Mouse (Mus musculus): Measurements from ENCODE around the gene Tjp1. TPM values are rescaled to one million over a fixed set of nuclear protein-coding genes. Genes with fewer than 3 reads are reported as not detected.

Gene Tjp1
- polyA plus RNA-seq, 1 experiment from 2014 or later: 9.7 TPM

DNA sequence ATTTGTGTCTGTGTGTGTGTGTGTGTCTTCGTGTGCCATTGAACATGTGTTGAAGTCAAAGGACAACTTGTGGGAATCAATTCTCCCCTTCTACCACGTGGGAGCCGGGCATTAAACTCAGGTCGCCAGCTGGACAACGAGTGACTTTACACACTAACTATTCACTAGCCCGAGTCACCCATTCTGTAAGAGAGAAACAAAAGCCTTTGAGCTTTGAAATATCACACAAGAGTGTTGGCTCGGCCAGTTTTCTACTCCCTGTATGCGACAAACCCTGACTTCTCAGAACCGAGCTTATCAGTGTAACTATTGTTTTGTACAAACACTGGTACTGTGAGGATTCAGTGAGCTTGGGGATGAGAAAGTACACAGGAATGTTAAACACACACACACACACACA, 134.6 kb downstream of the Tjp1 start:
- Histone ChIP-seq H3K9me3 (ENCODE audit: control insufficient read depth) (no peaks in the 10 kb centered on the region), H3K4me3 (ENCODE audit: low read depth, low read length) (no peak overlapping the region), H3K27ac (ENCODE audit: low read depth, low read length) (no peak overlapping the region), H3K9ac (ENCODE audit: low read depth, low read length) (no peak overlapping the region), H3K36me3 (ENCODE audit: control insufficient read depth, insufficient read depth) (no peaks in the 10 kb centered on the region), H3K4me2 (replicated peaks; ENCODE audit: low read depth) (no peak overlapping the region), H3K27me3 (replicated peaks; ENCODE audit: control insufficient read depth, insufficient read depth, low read length) (no peaks in the 10 kb centered on the region), H3K4me1 (replicated peaks; ENCODE audit: control insufficient read depth, insufficient read depth, low read length) (peaks cover 9% of the 10 kb centered on the region)
- TF ChIP-seq CTCF (IDR thresholded peaks at IDR 0.05; ENCODE audit: low read depth): no peak
- 65% methylated on average over 9 of the region's 9 CpGs for WGBS
- ATAC-seq: no peak

GRCm38 (mm10) chr7:65389539-65389938, 138.0 kb downstream of the Tjp1 start:
- Histone ChIP-seq H3K36me3 (ENCODE audit: control insufficient read depth, insufficient read depth) (no peaks in the 10 kb centered on the region), H3K27ac (ENCODE audit: low read depth, low read length) (no peak overlapping the region), H3K9ac (ENCODE audit: low read depth, low read length) (no peak overlapping the region), H3K4me3 (ENCODE audit: low read depth, low read length) (no peak overlapping the region), H3K9me3 (ENCODE audit: control insufficient read depth) (no peaks in the 10 kb centered on the region), H3K4me1 (replicated peaks; ENCODE audit: control insufficient read depth, insufficient read depth, low read length) (peaks cover 9% of the 10 kb centered on the region), H3K4me2 (replicated peaks; ENCODE audit: low read depth) (no peak overlapping the region), H3K27me3 (replicated peaks; ENCODE audit: control insufficient read depth, insufficient read depth, low read length) (no peaks in the 10 kb centered on the region)
- TF ChIP-seq CTCF (IDR thresholded peaks at IDR 0.05; ENCODE audit: low read depth): no peak
- WGBS: 90% methylated on average over 7 of the region's 7 CpGs
- no peak for ATAC-seq

DNA sequence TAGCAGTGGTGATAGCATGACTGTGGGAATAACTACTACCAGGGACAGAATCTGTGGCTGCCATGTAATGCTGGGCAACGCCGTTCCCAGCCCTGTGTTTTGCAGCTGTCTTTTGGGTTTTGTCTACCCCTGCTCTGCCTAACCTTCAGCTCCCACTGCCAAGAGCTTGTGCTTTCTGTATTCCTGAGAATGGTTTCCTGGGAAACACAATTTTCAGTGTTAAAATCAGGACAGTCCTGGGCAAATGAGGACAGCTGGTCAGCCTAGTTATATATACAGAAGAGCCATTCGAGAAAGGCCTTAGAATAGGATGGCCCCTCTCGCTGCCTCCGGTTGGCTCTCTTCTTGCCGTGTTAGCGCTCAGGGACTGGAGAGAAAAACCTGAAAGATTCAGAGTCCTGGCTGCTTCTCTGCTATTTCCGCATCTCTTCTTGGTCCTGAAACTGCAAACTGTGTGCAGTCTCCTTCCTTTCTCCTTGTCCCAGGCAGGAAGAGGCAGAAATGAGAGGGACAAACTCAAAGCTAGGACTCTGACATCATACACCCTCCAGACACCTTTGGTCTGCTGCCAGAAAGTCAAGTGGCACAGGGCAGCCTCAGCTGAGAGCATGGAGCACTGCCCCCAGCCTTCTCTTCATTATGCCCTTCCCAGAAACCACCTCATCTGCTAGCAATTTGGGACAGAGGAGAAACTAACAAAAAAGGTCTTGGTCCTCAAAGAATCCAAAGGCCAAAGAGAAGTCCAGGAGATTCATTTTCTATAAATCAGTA, 139.2 kb downstream of the Tjp1 start:
- WGBS: 78% methylated on average over 8 of the region's 8 CpGs
- no peaks in the 10 kb centered on the region for H3K9me3 ChIP-seq (ENCODE audit: control insufficient read depth)

GRCm38 (mm10) chr7:65387560-65388175, 139.9 kb downstream of the Tjp1 start:
- Histone ChIP-seq H3K9ac (ENCODE audit: low read depth, low read length) (no peak overlapping the region), H3K4me2 (replicated peaks; ENCODE audit: low read depth) (no peak overlapping the region), H3K36me3 (ENCODE audit: control insufficient read depth, insufficient read depth) (no peaks in the 10 kb centered on the region), H3K9me3 (ENCODE audit: control insufficient read depth) (no peaks in the 10 kb centered on the region), H3K4me1 (replicated peaks; ENCODE audit: control insufficient read depth, insufficient read depth, low read length) (no peaks in the 10 kb centered on the region), H3K4me3 (ENCODE audit: low read depth, low read length) (no peak overlapping the region), H3K27ac (ENCODE audit: low read depth, low read length) (no peak overlapping the region), H3K27me3 (replicated peaks; ENCODE audit: control insufficient read depth, insufficient read depth, low read length) (no peaks in the 10 kb centered on the region)
- WGBS: 71% methylated on average over 7 of the region's 7 CpGs
- ATAC-seq: peak; percentile 69
- TF ChIP-seq CTCF (IDR thresholded peaks at IDR 0.05; ENCODE audit: low read depth): no peak

More for the DNA sequence above, 139.2 kb downstream of the Tjp1 start:
- H3K4me3 ChIP-seq (ENCODE audit: low read depth, low read length): no peak overlapping the region
- no peak for ATAC-seq
- H3K27ac ChIP-seq (ENCODE audit: low read depth, low read length): no peak overlapping the region
- H3K9ac ChIP-seq (ENCODE audit: low read depth, low read length): no peak overlapping the region
- no peaks in the 10 kb centered on the region for H3K27me3 ChIP-seq (replicated peaks; ENCODE audit: control insufficient read depth, insufficient read depth, low read length)
- peaks cover 2% of the 10 kb centered on the region; the same call in 1 of the 2 replicates for H3K4me1 ChIP-seq (replicated peaks; ENCODE audit: control insufficient read depth, insufficient read depth, low read length)
- H3K4me2 ChIP-seq (replicated peaks; ENCODE audit: low read depth): no peak overlapping the region
- no peaks in the 10 kb centered on the region for H3K36me3 ChIP-seq (ENCODE audit: control insufficient read depth, insufficient read depth)
- TF ChIP-seq CTCF (IDR thresholded peaks at IDR 0.05; ENCODE audit: low read depth): no peak

DNA sequence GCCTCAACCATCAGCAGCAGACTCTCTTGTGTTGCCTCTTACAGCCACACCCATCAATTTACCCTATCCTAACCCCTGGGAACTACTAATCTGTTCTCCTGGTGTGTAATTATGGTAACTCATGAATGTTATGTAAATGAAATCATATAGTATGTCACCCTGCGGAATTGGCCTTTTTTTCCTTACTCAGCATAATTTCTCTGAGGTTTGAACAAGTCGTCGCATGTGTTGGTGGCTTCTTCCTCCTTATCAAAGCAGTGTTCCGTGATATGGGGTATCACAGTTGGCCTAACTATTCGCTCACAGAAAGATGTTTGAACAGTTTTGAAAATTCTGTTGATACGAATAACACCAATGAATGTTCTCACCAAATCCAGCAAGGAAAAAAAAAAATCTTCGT, 142.8 kb downstream of the Tjp1 start:
- TF ChIP-seq CTCF (IDR thresholded peaks at IDR 0.05; ENCODE audit: low read depth): no peak
- H3K9me3 ChIP-seq (ENCODE audit: control insufficient read depth): no peaks in the 10 kb centered on the region
- no peak for ATAC-seq

GRCm38 (mm10) chr7:65382515-65383283, 144.9 kb downstream of the Tjp1 start:
- Histone ChIP-seq H3K27ac (ENCODE audit: low read depth, low read length) (no peak overlapping the region; the same call in 1 of the 2 replicates), H3K4me2 (replicated peaks; ENCODE audit: low read depth) (no peak overlapping the region), H3K36me3 (ENCODE audit: control insufficient read depth, insufficient read depth) (no peaks in the 10 kb centered on the region), H3K4me3 (ENCODE audit: low read depth, low read length) (no peak overlapping the region), H3K4me1 (replicated peaks; ENCODE audit: control insufficient read depth, insufficient read depth, low read length) (peaks cover 5% of the 10 kb centered on the region; the same call in 1 of the 2 replicates), H3K9me3 (ENCODE audit: control insufficient read depth) (no peaks in the 10 kb centered on the region), H3K9ac (ENCODE audit: low read depth, low read length) (no peak overlapping the region), H3K27me3 (replicated peaks; ENCODE audit: control insufficient read depth, insufficient read depth, low read length) (no peaks in the 10 kb centered on the region)
- 61% methylated on average over 10 of the region's 10 CpGs for WGBS
- no peak for ATAC-seq
- TF ChIP-seq CTCF (IDR thresholded peaks at IDR 0.05; ENCODE audit: low read depth): no peak

More for the DNA sequence above, 142.8 kb downstream of the Tjp1 start:
- Histone ChIP-seq H3K4me3 (ENCODE audit: low read depth, low read length) (no peak overlapping the region), H3K9ac (ENCODE audit: low read depth, low read length) (no peak overlapping the region), H3K27ac (ENCODE audit: low read depth, low read length) (no peak overlapping the region), H3K27me3 (replicated peaks; ENCODE audit: control insufficient read depth, insufficient read depth, low read length) (no peaks in the 10 kb centered on the region), H3K4me1 (replicated peaks; ENCODE audit: control insufficient read depth, insufficient read depth, low read length) (peaks cover 5% of the 10 kb centered on the region; the same call in 1 of the 2 replicates), H3K36me3 (ENCODE audit: control insufficient read depth, insufficient read depth) (no peaks in the 10 kb centered on the region), H3K4me2 (replicated peaks; ENCODE audit: low read depth) (no peak overlapping the region)
- 92% methylated on average over 7 of the region's 7 CpGs for WGBS
